Mouse (Mus musculus) liver, embryonic 15.5 days (tissue): ENCODE data around the gene Gucy2c. TPM values are rescaled to one million over a fixed set of nuclear protein-coding genes. Genes with fewer than 3 reads are reported as not detected.
"Not testable (repeated sequence)": the region's sequence is repeated elsewhere in the genome, so short reads cannot be mapped to it uniquely, and the experiment has no call there.

Source experiments
- ATAC-seq: fragments of 200-750 bp; cut with Nextera tagmentation; 2 replicates; pipeline ENCODE4 v1.8.0; 2017; ENCODE audit warnings: moderate number of reproducible peaks, mild to moderate bottlenecking, moderate library complexity; ENCODE audit not compliant: insufficient read depth
- H3K27ac ChIP-seq: fragments of 300-500 bp; sonication (generic); replicated peaks from 2 replicates; pipeline ENCODE4 v1.5.1; 2015; ENCODE audit warnings: mild to moderate bottlenecking, inconsistent platforms
- H3K27me3 ChIP-seq: fragments of 300-500 bp; sonication (generic); 2 replicates; pipeline ENCODE4 v1.6.1; 2015; ENCODE audit warnings: mild to moderate bottlenecking, inconsistent platforms
- H3K36me3 ChIP-seq: fragments of 300-500 bp; sonication (generic); replicated peaks from 2 replicates; pipeline ENCODE4 v1.6.1; 2015; ENCODE audit warnings: moderate library complexity, mild to moderate bottlenecking, inconsistent platforms
- H3K4me1 ChIP-seq: fragments of 300-500 bp; sonication (generic); replicated peaks from 2 replicates; pipeline ENCODE4 v1.6.1; 2015; ENCODE audit warnings: inconsistent platforms
- H3K4me2 ChIP-seq: fragments of 300-500 bp; sonication (generic); 2 replicates; pipeline ENCODE4 v1.6.1; 2015; ENCODE audit warnings: moderate library complexity, mild to moderate bottlenecking, inconsistent platforms
- H3K4me3 ChIP-seq: fragments of 300-500 bp; sonication (generic); replicated peaks from 2 replicates; pipeline ENCODE4 v1.5.1; 2015; ENCODE audit warnings: mild to moderate bottlenecking, inconsistent platforms
- H3K9ac ChIP-seq: fragments of 300-500 bp; sonication (generic); 2 replicates; pipeline ENCODE4 v1.6.1; 2015; ENCODE audit warnings: moderate library complexity, mild to moderate bottlenecking, inconsistent platforms
- H3K9me3 ChIP-seq: fragments of 300-500 bp; sonication (generic); replicated peaks from 2 replicates; pipeline ENCODE4 v1.6.1; 2016; ENCODE audit warnings: inconsistent platforms
- WGBS: fragments of 180-500 bp; shearing (Covaris S2); methylation state at CpG from one replicate; pipeline ENCODE4 v1.1.7; 2015; ENCODE audit warnings: mixed read lengths; ENCODE audit not compliant: insufficient replicate concordance; 5-methylcytosine and 5-hydroxymethylcytosine counted together
- polyA plus RNA-seq: library from polyadenylated mRNA; unstranded; fragments of >200 nt; fragmentation: Nextera tagmentation; extraction: Ambion mirVana; gene quantifications from 2 replicates; pipeline ENCODE4 v1.2.1, GENCODE M21; 2015

The Gucy2c gene
- polyA plus RNA-seq, 1 experiment from 2014 or later: 0.26 TPM

- Histone ChIP-seq H3K9me3 (no peaks in the 10 kb centered on the region), H3K9ac (peak overlapping the region; percentile 84), H3K27ac (peak overlapping the region; percentile 100), H3K4me2 (peak overlapping the region; percentile 84), H3K4me1 (peaks cover 62% of the 10 kb centered on the region), H3K4me3 (peak overlapping the region; percentile 67), H3K36me3 (no peaks in the 10 kb centered on the region), H3K27me3 (no peaks in the 10 kb centered on the region)
- ATAC-seq: peak; percentile 0; the same call in 1 of the 2 replicates
- 4% methylated on average over 12 of the region's 12 CpGs for WGBS
Measured at GRCm38 (mm10) chr6:136803093-136803738, 21.7 kb upstream of the Gucy2c start.

DNA sequence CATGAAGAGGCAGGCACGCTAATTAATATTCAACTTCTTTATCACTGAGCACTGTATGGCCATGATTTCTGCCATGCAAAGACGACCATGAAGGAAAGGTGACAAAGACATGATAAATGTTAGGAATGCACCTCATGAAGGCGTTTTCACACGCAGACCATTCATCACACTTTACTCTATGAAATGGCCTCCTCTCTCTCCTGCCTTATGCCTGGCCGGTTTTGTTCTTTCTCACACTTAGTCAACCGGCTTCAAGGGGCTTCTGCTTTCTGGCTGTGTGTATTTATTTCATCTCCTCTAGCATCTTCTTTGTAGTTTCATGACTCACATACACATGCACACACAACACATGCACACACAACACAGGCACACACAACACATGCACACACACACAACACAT lies 19.7 kb upstream of the Gucy2c start:
- Histone ChIP-seq H3K4me2 (peak overlapping the region; percentile 5), H3K9ac (no peak overlapping the region), H3K36me3 (no peaks in the 10 kb centered on the region), H3K27ac (peak overlapping the region; percentile 45; the same call in 1 of the 2 replicates), H3K4me3 (no peak overlapping the region), H3K9me3 (no peaks in the 10 kb centered on the region), H3K27me3 (no peaks in the 10 kb centered on the region), H3K4me1 (peaks cover 61% of the 10 kb centered on the region)
- 68% methylated on average over 6 of the region's 6 CpGs for WGBS
- ATAC-seq: no peak

GRCm38 (mm10) chr6:136800710-136801109 lies 19.1 kb upstream of the Gucy2c start:
- peak overlapping the region; percentile 5; the same call in 1 of the 2 replicates for H3K4me2 ChIP-seq
- H3K36me3 ChIP-seq: no peaks in the 10 kb centered on the region
- H3K9me3 ChIP-seq: no peaks in the 10 kb centered on the region
- WGBS: 85% methylated on average over 8 of the region's 8 CpGs
- peak overlapping the region; percentile 45; the same call in 1 of the 2 replicates for H3K27ac ChIP-seq
- H3K4me1 ChIP-seq: peaks cover 62% of the 10 kb centered on the region
- no peak for ATAC-seq
- no peak overlapping the region for H3K9ac ChIP-seq
- H3K4me3 ChIP-seq: no peak overlapping the region
- H3K27me3 ChIP-seq: peaks cover 4% of the 10 kb centered on the region

- WGBS: 54% methylated on average over 3 of the region's 3 CpGs
- Histone ChIP-seq H3K9ac (peak overlapping the region; percentile 67), H3K4me2 (peak overlapping the region; percentile 66), H3K27ac (peak overlapping the region; percentile 97), H3K27me3 (peaks cover 17% of the 10 kb centered on the region), H3K4me3 (peak overlapping the region; percentile 62), H3K4me1 (peaks cover 66% of the 10 kb centered on the region)
- not testable (repeated sequence) for H3K36me3 ChIP-seq, H3K9me3 ChIP-seq
- peak; percentile 98 for ATAC-seq
Measured at GRCm38 (mm10) chr6:136797874-136798693, 16.5 kb upstream of the Gucy2c start.

DNA sequence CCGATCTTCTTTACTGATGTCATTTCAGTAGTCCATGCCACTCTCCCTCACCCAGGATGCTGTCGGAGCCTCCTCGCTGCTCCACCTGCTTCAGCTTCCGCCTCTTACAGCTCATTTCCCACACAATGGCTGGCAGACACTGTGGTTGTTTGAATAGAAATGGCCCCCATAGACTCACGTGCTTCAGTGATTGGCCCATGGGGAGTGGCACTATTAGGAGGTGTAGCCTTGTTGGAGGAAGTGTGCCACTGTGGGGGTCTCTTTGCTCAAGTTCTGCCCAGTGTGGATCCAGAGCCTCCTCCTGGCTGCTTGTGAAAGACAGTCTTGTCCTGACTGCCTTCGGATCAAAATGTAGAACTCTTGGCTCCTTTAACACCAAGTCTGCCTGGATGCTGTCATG lies 14.3 kb upstream of the Gucy2c start:
- 64% methylated on average over 6 of the region's 6 CpGs for WGBS
- Histone ChIP-seq H3K36me3 (no peaks in the 10 kb centered on the region), H3K9ac (no peak overlapping the region), H3K9me3 (no peaks in the 10 kb centered on the region), H3K27ac (no peak overlapping the region), H3K4me1 (peaks cover 55% of the 10 kb centered on the region), H3K4me2 (no peak overlapping the region), H3K27me3 (peaks cover 35% of the 10 kb centered on the region), H3K4me3 (no peak overlapping the region)
- ATAC-seq: no peak

GRCm38 (mm10) chr6:136795110-136795509 lies 13.5 kb upstream of the Gucy2c start:
- Histone ChIP-seq H3K4me1 (peaks cover 48% of the 10 kb centered on the region), H3K4me2 (no peak overlapping the region)

DNA sequence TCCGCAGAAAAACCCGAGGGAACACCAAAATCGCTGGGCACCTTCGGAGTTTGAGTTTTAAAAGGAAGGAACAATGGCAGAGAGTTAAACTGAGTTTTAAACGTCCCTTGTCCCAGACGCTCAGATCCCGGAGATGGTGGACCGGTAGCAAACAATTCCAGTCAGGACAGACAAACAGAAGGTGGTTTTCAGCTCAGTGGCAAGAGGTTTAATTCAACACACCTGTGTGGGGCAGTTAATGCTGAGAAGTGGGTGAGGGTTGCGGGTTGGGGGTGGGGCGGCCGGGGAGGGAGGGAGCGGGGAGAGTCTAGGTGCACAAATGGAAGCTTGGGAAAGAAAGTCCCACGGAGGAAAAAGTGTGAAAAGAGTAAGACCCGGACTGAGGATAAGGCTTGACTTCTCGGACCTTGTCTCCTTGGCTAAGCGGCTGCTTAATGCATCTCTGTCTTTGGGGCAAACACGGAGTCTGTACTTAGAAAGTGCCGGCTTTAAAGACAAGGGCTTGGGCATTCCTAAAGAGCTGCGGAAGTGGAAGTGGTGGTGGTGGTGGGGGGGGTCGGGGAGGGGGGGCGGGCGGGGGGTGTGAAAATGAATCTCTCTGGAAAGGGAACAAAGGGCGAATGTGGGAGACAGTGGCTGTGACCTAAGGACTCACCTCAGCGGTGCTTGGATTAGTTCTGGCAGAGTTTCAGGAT lies 12.4 kb upstream of the Gucy2c start:
- Histone ChIP-seq H3K27me3 (peaks cover 36% of the 10 kb centered on the region), H3K27ac (no peak overlapping the region), H3K9ac (peak overlapping the region; percentile 45), H3K4me3 (peak overlapping the region; percentile 45), H3K4me2 (peak overlapping the region; percentile 77), H3K9me3 (no peaks in the 10 kb centered on the region), H3K4me1 (peaks cover 43% of the 10 kb centered on the region), H3K36me3 (no peaks in the 10 kb centered on the region)
- no peak for ATAC-seq
- WGBS: 1% methylated on average over 24 of the region's 24 CpGs

More at GRCm38 (mm10) chr6:136795110-136795509, 13.5 kb upstream of the Gucy2c start:
- Histone ChIP-seq H3K9ac (no peak overlapping the region), H3K9me3 (no peaks in the 10 kb centered on the region), H3K27me3 (peaks cover 36% of the 10 kb centered on the region), H3K36me3 (no peaks in the 10 kb centered on the region), H3K4me3 (no peak overlapping the region), H3K27ac (no peak overlapping the region)
- ATAC-seq: no peak
- 30% methylated on average over 1 of the region's 1 CpGs for WGBS

DNA sequence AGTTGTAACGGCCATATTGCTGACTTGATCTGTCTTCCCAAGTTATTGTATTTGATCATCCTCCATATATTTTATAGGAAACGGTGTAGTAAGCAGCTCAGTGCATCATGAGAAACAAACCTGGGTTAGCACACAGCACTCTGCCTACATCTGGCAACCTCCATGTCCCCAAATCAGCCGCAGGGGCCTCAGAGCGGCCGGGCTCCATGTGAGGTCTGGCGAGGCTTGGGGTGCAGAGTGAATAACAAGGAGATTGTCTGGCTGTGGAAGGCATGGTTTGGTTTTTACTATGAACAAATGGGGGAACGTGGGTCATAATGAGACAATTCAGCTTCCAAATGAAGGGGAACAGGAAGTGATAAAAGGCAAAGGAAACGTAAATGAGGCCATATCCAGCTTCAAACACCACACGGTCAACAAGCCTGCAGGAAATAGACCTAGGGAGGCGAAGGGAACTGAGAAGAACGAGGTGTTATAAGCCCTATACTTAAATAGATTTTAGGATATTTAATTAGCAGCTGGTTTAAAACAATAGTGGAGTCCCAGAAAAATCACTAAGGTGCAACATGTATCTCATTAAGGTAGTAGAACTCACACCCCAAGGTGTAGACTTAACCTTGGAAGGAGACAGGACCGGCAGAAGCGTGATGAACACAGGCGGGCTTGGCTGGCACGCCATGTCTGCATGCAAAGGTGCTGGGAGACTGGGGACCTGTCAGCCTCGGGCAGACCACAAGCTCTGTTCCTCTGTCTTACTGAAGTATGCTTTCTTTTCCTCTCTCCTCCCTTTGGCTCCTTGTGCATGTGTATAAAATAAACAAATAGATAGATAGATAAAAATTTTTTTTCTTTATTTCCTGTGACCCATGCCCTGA lies 11.6 kb upstream of the Gucy2c start:
- Histone ChIP-seq H3K36me3 (no peaks in the 10 kb centered on the region), H3K4me3 (peak overlapping the region; percentile 45), H3K27ac (no peak overlapping the region), H3K4me1 (peaks cover 43% of the 10 kb centered on the region), H3K27me3 (peaks cover 36% of the 10 kb centered on the region), H3K9ac (peak overlapping the region; percentile 45), H3K9me3 (no peaks in the 10 kb centered on the region), H3K4me2 (peak overlapping the region; percentile 77)
- 21% methylated on average over 16 of the region's 16 CpGs for WGBS
- ATAC-seq: no peak

- WGBS: 50% methylated on average over 5 of the region's 5 CpGs
- no peak for ATAC-seq
- Histone ChIP-seq H3K36me3 (no peaks in the 10 kb centered on the region), H3K27ac (no peak overlapping the region), H3K9me3 (no peaks in the 10 kb centered on the region), H3K4me2 (no peak overlapping the region), H3K4me3 (no peak overlapping the region), H3K27me3 (peaks cover 31% of the 10 kb centered on the region), H3K9ac (no peak overlapping the region), H3K4me1 (peaks cover 17% of the 10 kb centered on the region)
Measured at GRCm38 (mm10) chr6:136789391-136789971, 7.9 kb upstream of the Gucy2c start.

GRCm38 (mm10) chr6:136782761-136783160 lies 1.2 kb upstream of the Gucy2c start:
- H3K36me3 ChIP-seq: no peaks in the 10 kb centered on the region
- ATAC-seq: no peak
- 78% methylated on average over 9 of the region's 9 CpGs for WGBS

More at GRCm38 (mm10) chr6:136782761-136783160, 1.2 kb upstream of the Gucy2c start:
- Histone ChIP-seq H3K27ac (no peak overlapping the region), H3K9me3 (no peaks in the 10 kb centered on the region), H3K27me3 (no peaks in the 10 kb centered on the region), H3K4me2 (no peak overlapping the region), H3K4me3 (no peak overlapping the region), H3K9ac (no peak overlapping the region), H3K4me1 (no peaks in the 10 kb centered on the region)
